Mouse (Mus musculus) embryo, embryonic 10 days (tissue): ENCODE results near the gene Dusp16.
"Not testable (repeated sequence)": the region's sequence is repeated elsewhere in the genome, so short reads cannot be mapped to it uniquely, and the experiment has no call there.

Source experiments
- DNase-seq: peaks from one replicate; pipeline ENCODE4 v3.0.0-alpha.2; 2015; ENCODE audit warnings: low spot score

Dusp16 gene

DNA sequence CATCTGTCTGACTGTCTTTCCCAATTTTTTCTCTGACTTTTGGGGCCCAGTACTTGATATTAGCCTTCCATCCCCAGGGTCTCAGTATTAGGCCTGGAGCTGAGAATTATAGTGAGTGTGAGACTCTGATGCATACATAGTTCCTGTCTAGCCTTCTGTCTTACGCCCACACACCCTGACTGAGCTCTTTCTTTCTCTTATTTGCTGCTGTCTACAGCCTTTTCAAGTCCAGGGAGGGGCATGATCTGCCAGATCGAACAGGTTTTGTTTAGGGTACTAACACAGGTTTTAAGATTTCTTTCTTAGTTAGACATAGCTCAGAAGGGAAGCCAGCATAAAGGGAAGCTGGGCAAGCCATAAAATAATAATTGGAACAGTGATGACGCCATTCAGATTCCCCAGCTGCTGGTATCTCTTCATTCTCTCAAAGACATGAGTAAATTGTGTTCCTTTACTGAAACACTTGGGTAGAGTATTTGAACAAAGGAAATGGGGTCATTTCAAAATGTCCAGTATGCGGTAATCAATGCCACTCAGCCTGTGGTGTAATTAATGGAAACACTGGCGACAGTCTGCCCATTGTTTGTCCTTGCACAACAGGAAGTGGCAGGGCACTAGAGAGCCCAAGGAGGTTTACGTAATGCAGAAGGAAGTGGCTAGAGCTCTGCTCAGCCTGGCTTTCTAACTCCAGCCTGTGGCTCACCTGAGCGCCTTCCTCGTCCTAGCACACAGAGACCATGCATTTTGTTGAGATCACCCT, 91.8 kb downstream of the Dusp16 start:
- DNase-seq: no peak

DNA sequence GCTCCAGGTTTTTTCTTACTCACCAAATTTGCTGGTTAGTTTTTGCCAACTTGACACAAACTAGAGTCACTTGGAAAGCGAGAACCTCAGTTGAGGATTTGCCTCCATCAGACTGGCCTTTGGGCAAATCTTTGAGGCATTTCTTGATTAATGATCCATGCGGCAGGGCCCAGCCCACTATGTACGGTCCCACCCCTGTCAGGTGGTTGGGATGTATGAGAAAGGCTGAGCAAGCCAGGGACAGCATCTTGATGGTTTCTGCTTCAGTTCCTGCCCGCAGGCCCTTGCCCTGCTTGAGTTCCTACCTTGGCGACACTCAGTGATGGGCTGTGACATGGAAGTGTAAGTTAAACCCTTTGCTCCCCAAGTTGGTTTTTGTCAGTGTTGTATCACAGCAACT, 94.2 kb downstream of the Dusp16 start:
- no peak for DNase-seq

DNA sequence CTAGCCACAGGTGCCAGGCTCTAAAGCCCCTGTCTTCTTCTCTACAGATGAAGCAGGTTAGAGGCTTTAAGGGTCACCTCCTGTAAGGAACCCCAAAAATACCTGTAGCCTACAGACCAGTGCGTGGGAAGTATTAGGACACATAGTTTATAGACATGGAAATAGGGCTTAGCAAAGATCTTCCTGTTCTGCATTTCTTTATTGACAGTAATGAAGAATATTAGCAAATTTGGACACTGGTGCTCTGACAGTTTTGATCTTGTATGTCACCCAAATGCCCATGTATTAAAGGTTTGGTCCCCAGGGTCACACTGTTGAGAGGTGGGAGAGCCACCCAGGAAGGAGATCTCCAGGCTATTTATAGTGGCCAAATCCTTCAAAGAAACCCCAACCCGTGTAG, 95.9 kb downstream of the Dusp16 start:
- no peak for DNase-seq

DNA sequence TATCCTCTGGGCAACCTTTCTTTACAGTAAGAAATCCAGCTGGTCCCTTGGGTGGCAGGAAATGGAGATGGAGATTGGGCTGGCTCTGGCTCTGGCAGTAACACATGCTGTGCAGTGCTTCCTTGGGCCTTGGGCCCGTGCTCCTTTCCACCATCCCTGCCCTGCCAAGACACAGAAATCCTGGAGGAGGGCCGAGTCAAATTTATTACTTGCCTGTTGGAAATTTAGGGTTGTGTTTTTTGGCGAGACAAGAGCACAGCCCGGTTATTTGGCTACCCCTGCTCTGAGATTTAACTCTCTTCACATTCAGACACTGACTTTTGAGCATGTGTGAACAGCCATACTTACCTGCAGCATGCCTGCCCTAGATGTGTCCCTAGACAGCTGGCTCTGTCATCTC, 96.3 kb downstream of the Dusp16 start:
- no peak for DNase-seq

DNA sequence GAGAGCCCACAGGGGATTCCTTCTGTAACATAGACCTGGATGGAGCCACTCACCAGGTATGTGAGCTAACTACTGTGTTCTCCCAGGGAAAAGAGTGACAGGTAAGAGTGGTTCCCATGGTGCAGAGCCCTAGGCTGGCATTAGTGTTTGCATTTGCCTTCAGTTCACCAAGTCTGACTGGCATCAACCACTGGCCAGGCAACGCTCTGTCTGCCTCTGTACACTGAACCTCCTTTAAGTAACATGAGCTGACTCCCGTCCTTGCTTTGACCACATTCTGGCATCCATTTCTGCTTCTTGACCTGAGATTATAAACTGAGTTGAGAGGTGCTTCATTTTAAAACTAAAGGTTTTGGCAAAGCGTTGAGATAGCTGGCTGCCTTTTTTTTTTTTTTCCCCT, 96.8 kb downstream of the Dusp16 start:
- DNase-seq: no peak

DNA sequence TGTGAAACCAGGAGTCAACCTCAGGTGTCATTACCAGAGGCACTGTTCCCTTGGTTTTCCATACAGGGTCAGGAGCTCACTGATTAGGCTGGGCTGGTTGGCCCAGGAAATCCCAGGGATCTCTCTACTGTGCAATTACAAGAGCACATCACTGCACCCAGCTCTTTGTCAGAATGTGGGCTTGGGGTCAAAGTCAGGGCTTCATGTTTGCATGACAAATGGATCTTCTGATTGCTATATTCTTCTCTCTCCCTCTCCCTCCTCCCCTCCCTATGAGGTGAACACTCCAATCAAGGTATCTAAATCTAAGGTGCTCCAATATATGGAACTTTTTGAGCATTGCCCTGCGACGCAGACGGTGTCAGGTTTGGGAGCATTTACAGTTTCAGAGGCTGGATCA, 97.4 kb downstream of the Dusp16 start:
- DNase-seq: no peak

DNA sequence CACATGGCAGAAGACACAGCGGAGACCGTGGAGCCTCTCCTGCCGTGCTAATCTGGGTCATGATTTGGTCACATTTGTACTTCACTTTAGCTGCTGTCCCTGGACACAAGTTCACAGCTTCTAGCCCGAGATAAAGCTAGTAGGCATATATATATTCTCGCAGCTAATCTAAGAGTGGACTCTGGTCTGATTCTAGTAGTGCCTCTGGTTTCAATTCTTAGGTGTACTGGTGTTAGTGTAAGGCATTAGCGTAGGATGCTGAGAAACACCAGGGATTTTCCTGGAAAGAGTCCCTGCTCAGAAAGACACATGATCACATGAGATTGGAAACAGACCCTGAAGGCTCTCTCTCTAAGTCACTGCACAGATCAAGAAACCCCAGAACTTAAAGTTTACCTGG, 97.9 kb downstream of the Dusp16 start:
- DNase-seq: no peak

DNA sequence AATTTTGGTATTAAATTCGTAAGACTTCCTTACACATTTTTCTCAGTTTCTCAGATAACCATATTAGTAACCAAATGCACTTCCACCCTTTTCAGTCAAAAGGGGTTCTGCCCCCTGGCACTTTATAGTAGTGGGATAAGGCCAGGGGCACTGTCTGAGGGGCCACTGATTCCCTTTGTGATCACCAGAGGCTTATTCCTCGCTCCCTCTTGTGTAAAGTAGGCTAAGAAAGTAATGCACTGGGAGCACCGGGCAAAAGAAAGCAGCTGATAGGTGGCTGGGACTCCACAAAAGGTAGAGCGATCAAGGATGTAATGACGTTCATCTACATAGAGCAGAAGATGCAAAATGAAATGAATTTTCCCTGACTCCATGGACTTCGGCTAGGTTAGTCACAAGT, 106.9 kb downstream of the Dusp16 start:
- no peak for DNase-seq

DNA sequence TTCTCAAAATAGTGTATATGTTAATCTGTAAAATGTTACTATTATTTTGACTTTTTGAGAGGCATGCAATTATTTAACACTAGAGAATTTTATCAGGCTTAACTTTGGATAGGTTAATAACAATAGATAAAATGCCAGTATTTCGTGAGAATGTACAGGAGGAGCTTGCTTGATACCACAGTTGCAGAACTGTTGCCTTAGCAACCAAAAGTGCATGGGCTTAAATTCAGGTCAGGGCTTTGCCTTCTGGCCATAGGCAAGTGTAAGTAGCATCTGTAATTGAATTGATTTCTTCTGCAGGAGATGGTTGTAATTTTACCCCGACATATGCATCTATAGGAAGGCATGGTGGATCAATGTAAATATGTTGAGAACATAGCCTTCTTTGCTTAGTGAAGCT, 107.4 kb downstream of the Dusp16 start:
- no peak for DNase-seq

DNA sequence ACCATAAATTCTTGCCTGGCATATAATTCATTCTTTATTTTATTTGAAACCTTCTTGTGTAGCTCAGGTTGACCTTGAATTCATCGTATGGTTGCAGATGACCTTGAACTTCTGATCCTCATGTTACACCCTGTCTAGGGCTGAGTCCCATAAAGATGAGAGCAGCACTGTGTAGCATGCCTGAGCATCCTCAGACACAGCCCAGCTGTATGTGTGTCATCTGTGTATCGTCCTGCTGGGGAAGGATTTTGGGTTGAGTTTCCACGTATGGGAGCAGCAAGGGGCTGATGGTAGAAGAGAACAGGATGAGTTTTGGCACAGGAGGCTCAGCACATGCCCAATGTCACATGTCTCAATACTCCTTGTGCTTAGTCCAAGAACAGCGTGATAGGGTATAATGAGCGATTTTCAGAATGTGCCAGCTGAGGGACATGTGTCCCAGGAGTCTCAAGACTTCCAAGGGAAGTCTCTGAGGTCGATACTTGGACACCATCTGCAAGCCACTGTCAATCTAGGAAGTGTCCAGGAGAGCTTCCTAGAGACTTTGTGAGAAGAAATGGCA, 108.0 kb downstream of the Dusp16 start:
- DNase-seq: no peak

DNA sequence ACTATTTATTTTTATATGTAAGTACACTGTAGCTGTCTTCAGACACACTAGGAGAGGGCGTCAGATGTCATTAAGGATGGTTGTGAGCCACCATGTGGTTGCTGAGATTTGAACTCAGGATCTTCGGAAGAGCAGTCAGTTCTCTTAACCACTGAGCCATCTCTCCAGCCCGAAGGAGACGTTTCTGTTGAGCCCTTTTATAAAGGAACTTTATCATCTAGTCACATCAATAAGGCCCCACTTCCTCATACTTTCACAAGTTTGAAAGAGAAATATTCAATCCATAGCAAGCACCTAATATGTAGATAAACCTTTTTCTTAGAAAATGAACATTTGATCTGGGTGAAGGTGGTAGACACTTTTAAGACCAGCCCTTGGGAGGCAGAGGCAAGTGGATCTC, 113.1 kb downstream of the Dusp16 start:
- DNase-seq: not testable (repeated sequence)

DNA sequence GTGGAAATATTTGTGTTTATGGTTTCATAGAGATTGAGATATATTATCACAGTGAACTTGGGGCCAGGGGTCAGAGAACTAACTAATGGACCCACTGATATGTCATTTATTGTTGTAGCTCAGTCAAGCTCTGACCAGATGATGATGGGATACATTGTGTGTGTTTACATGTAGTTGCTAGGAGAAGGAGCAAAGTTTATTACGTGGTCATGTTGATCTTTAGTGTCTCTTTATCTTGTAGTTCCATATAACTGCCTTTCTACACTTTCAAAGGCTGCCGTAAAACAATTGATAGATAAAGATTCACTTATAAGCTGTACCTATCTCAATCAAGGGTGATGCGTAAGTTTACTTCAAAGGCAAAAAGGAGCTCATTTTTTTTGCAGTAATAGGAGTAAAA, 114.4 kb downstream of the Dusp16 start:
- no peak for DNase-seq

DNA sequence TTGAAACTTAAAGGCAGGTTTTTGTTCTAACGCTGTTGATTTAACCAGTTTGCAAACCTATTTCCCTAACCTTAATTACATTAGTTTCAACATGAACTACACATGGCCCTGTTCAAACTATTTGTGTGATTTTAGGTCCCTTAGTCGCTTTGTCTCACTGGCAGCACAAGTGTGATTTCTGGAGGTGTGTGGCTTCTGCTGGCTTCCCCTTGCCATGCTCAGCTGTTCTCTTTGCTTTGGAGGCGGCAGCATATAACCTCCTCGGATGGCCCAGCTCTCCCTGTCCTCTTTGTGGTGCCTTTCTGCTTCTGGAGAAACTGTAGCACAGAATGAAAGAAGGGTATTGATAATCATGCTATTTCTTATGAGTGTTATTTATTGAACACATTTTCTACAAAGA, 114.9 kb downstream of the Dusp16 start:
- DNase-seq: no peak

DNA sequence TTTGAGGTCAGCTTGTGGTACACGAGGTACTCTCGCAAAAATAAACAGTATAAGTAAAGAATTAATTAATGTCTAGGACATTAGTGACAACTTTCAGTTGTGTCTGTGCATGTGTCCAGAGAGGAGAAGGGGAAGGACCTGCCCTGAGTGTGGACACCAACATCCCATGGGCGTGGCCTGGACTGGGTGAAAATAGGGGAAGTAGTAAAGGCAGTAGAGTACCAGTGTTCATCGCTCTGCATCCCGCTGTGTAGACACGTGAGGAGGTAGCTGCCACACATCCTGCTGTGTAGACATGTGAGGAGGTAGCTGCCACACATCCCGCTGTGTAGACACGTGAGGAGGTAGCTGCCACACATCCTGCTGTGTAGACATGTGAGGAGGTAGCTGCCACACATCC, 118.7 kb downstream of the Dusp16 start:
- not testable (repeated sequence) for DNase-seq

DNA sequence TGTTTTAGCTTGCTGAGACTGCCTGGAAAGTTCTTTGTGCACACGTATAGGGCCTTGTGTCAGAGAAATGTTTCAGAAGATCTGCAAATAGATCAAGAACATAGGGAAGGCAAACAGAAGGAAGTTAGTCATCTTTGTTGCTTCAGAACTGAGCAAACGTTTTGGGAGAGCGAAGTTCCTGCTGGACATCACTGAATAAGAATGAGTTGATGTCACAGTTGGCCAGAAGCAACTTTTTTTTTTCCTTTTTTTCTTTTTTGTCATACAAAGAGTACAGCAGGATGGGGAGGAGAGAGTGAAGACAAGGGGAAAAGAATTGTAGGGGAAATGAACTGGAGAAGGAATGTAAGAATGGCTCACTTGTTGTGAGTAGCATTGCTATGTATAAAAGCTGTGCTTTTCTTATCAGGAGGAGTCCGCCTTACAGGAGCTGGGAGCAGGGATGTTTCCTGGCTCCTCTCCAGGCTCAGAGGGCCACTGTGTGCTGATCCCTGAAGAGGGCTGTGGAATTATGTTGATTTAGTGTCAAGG, 121.5 kb downstream of the Dusp16 start:
- DNase-seq: no peak

DNA sequence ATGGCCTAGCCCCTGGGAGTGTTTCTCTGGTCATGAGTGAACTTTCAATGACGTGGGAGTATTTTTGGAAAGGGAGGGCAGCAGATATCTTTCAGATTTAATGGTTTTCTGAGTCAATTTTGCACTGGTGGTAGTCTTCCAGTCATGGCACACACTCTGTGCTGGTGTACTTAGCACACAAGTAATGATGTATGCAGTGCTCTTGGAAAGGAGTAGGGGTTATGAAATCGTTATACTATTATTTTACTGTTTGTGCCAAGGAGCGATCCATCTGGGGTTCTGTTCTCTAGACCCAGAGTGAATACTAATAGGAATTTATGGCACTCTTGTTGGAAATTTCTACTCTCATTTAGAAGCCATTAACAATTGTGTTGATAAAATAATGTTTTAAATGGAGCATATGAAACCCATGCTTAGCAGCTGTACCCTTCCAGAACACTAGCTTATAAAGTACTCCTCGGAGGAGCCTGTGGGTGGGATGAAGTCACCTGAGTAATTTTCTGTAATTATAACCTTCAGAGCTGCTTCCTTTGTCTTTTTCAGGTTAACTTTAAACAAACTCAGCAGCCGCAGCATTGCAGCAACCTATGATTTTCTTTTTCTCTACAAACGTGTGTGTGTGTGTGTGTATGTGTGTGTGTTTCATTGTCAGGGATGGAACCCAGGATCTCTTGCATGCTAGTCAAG, 123.1 kb downstream of the Dusp16 start:
- no peak for DNase-seq

DNA sequence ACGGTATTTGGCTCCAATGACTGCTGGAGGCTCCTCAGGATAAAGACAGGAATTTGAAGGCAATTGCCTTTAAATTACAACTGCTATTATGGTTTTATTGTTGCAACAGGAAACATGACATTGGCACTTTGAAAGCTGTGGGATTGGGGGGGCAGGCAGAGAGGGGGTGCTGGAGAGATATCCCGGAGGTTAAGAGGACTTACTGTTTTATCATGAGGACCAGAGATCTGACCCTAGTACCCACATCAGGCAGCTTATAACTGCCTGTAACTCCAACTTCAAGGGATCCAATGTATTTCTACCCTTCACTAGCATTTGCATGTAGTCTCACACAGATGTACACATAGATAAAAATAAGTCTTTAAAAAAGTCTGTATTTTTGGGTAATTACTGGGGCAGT, 123.9 kb downstream of the Dusp16 start:
- DNase-seq: no peak

DNA sequence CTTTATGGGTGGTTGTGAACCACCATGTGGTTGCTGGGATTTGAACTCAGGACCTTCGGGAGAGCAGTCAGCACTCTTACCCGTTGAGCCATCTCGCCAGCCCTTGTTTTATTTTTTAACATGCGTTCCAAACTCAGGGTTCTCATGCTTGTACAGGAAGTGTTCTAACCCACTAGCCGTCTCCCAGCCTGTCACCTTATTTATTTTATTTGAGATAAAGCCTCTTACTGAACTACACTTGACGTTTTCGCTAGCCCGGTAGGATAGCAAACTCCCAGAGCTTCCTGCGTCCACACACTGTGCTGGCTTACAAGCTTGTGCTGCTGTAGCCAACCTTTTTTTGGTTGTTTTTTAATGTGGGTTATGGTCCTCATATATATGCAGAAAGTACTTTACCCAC, 126.6 kb downstream of the Dusp16 start:
- DNase-seq: no peak
